Mouse (Mus musculus): Measurements from ENCODE around the gene Ace2.

The Ace2 gene

DNA sequence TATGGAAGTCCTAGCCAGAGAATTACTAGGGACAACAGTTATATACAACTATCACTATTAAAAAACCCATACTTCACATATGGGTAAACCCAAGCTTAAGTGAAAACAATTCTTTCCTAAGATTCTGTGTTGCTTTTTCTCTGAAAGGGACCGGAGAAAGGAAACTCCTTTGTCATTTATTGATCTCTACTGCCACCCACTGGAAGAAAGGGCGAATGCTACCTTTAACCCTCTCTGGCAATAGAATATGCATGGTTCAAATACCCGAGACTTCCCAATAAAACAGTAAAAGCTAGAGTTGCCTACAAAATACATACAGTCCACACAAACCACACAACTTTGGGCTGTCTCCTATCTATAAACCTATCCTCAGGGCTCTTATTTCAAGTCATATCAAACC is 40.6 kb downstream of the Ace2 start:
- DNase-seq (ENCODE audit: low read depth): peak; percentile 47

DNA sequence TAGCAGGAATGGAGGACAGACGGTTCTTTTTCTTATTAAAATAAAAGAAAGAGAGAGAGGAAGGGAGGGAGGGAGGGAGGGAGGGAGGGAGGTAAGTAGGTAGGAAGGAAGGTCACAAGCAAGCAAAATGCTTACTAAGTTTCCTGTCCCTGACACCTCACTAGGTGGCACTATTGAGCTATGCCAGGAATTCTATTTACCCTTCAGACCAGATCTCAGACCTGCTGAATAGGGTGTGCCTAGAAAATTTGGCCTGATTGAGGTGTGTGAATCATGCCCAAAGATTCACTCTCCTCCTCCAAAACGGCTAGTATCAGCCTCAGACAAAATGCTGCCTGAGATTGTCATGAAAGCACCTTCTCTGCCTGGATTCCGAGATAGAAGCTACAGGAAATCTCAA is 44.7 kb downstream of the Ace2 start:
- DNase-seq (ENCODE audit: low read depth): peak; percentile 72

DNA sequence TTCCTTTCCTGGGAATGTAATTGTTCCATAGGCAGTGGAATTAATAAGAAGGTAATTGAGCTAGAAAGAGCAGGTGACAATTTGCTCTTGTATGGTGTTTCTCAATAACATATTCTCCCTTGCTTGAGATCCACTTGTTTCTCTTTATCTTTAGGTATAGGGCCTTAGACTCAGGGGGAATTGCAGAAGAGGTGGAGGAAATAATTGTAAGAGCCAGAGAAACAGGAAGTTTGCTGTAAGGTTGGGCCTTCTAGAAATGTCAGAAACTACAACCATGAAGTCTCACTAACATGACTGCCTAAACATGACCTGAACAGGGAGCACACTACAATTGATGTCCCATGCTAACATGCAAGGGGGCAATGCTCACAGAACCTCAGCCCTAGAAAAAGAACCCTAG is 50.7 kb downstream of the Ace2 start:
- no peak for DNase-seq (ENCODE audit: low read depth)

DNA sequence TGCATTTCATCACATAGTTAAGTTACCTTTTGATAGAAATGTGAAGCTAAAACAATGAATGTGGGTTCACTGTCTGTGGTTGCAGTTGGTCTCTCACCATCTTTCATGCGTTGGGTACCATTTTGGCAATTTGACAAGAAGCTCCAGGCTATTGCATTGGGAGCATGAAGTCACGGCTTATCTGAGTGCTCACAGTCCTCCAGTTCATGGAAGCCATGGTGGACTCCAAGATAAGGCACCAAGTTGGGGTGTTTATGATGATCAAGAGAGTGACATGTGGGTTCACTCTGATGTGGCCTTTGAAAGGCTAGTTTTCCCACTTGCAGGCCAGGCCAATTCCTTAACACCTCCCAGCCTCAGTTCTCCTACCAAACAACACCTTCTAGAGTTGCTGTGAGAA is 58.5 kb downstream of the Ace2 start:
- DNase-seq (ENCODE audit: low read depth): no peak

DNA sequence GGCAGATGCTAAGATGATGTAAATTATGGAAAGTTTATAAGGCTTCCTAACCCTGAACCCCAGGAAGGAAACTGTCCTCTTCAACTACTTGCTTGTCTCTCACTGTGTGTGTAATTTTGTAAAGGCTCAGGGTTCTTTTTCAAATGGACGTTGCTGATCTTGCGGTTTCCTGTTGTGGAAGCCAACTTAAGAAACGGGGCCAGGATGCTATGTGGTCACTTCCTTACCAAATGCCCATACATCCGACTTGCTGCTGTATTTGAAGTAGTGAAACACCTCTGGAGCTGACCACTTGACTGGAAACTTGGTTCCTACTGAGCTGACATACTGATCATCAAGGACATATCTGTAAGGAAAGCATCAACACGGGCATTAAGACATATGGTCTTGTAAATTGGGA is 61.4 kb downstream of the Ace2 start:
- peak; percentile 90 for DNase-seq (ENCODE audit: low read depth)

DNA sequence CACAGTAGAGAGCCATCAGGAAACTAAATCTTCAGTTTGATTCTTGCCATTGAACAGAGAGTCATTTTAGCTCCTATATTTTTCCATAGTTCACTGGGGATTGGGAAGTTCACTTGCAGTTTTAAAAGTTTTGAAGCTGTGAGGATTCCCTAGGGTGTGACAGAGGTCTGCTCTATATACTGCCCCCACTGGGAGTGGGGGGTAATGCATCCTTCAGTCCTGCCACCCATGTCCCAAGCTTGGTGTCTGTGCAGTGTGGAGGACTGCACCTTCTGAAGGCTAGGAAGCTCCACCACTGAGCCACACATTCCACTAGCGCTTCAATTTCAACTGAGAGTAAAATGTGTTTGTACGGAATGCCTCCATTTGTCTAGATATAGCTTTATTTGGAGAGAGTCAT is 82.9 kb downstream of the Ace2 start:
- DNase-seq (ENCODE audit: low read depth): no peak

DNA sequence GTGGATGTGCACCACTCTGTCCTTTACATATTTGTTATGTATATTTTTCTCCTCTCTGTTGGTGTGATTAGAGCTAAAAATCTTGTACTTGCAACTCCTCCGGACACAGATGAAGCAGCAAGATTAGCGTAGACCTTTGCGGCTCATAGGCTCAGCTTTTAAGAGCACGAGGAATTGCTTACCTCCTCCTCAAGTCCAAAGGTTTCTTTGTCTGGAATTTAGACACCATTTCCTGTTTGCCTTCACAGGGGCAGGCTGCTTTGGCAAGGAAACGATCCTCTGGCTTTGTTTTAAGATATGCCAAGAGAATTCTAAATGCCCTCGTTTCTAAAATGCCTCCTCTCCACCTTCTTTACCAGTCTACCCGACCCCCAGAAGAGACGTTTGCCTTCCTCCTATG is 94.2 kb downstream of the Ace2 start:
- no peak for DNase-seq (ENCODE audit: low read depth)

Data from 416B (cell line).